Mouse (Mus musculus) myocyte (in vitro differentiated cells): ENCODE results near the gene Cnot3.

Experiments used
- POLR2A ChIP-seq: IDR thresholded peaks from one replicate; pipeline ENCODE4 v1.6.1; 2011; ENCODE audit warnings: low read depth, mild to moderate bottlenecking, control low read depth, moderate library complexity; ENCODE audit not compliant: insufficient read length
- USF1 ChIP-seq: IDR thresholded peaks from one replicate; pipeline ENCODE4 v1.6.1; 2011; ENCODE audit warnings: low read depth, mild to moderate bottlenecking, control low read depth, moderate library complexity

DNA sequence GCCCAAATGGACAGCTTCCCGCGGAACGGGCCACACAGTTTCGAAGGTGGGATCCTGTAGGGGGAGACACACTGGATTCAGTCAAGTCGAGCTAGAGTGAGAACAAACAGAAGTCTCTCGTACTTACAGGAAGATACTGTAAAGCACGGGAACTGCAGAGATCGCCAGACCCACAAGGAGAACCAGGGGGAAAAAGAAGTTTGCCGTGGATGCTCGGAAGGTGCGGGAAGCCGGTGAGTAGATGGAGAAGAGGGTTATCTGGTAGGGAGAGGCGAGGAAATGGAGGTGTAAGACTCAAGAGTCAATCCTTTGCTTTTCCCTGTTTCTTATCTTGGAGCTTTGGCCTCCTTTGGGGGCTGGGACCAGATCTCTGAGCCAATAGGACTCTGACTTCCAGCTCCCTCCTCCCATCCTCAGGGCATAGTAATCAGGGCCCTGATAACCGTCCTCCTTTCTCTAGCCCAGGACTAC, 21.9 kb downstream of the Cnot3 start:
- TF ChIP-seq POLR2A (no peak), USF1 (no peak)
